Mouse (Mus musculus) myocyte (in vitro differentiated cells): ENCODE data around the gene Mrpl38.

Experiments used
- E2F4 ChIP-seq: IDR thresholded peaks from one replicate; pipeline ENCODE4 v1.6.1; 2011; ENCODE audit warnings: mild to moderate bottlenecking, control low read depth, moderate library complexity; ENCODE audit not compliant: insufficient read depth
- MAX ChIP-seq: IDR thresholded peaks from one replicate; pipeline ENCODE4 v1.6.1; 2011; ENCODE audit warnings: low read depth, mild to moderate bottlenecking, control low read depth
- MYOD1 ChIP-seq, 3 experiments: IDR thresholded peaks; one replicate each; pipeline ENCODE4 v1.6.1; 2011; ENCODE audit warnings: control low read depth in 2 of 3, low read depth in 2 of 3, mild to moderate bottlenecking in 2 of 3, moderate library complexity in 1 of 3; ENCODE audit not compliant: insufficient read length in 2 of 3, control insufficient read depth in 1 of 3
- MYOG ChIP-seq, 3 experiments: IDR thresholded peaks; one replicate each; pipeline ENCODE4 v1.6.1; 2011; ENCODE audit warnings: control low read depth in 2 of 3, low read depth in 2 of 3, mild to moderate bottlenecking in 2 of 3; ENCODE audit not compliant: insufficient read length in 2 of 3, control insufficient read depth in 1 of 3, insufficient read depth in 1 of 3
- POLR2A ChIP-seq: IDR thresholded peaks from one replicate; pipeline ENCODE4 v1.6.1; 2011; ENCODE audit warnings: low read depth, mild to moderate bottlenecking, control low read depth, moderate library complexity; ENCODE audit not compliant: insufficient read length
- POLR2AphosphoS2 ChIP-seq: IDR thresholded peaks from one replicate; pipeline ENCODE4 v1.6.1; 2011; ENCODE audit warnings: low read depth, control low read depth; ENCODE audit not compliant: insufficient read length

DNA sequence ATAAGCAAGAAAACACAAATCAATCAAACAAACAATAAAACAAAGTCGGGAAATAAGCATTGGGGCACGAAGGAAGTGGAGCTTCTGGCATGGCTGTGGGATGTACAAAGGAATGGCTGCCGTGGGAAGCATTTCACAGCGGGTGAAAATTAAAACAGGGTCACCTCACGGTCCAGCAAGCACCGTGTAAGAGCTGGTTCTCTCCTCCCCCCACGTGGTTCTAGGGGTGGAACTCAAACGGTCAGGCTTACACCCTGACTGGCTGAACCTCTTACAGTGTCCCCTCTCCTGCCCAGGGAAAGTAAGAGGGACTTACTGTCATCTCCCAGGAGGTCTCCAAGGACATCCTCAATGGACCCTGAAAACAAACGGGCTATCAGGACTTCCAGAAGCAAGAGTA lies 24.3 kb upstream of the Mrpl38 start:
- TF ChIP-seq POLR2AphosphoS2 (no peak), MAX (no peak), POLR2A (no peak), E2F4 (no peak), MYOD1 (IDR thresholded peaks at IDR 0.05; ENCODE audit: control insufficient read depth in 1 of 3, insufficient read length in 2 of 3, low read depth in 2 of 3) (no peak), MYOG (IDR thresholded peaks at IDR 0.05; ENCODE audit: control insufficient read depth in 1 of 3, insufficient read depth in 1 of 3, insufficient read length in 2 of 3, low read depth in 2 of 3) (no peak)
